Mouse (Mus musculus) left cerebral cortex, adult 8-10 months (tissue): ENCODE data around the gene Chaf1a. TPM values are rescaled to one million over a fixed set of nuclear protein-coding genes. Genes with fewer than 3 reads are reported as not detected.

Experiments used
- DNase-seq, 2 experiments: peaks; one replicate each; pipeline ENCODE4 v3.0.0; 2022; ENCODE audit warnings: low spot score in 2 of 2
- total RNA-seq, 4 experiments: library from RNA; stranded (reverse); gene quantifications; 2 replicates each; pipeline ENCODE4 v1.2.4; 2022

The Chaf1a gene
- total RNA-seq: 1 to 10 TPM; 2.6 to 3.5 (median 3.1) TPM

- peak; percentile 87 to 98 for DNase-seq
Observed at GRCm38 (mm10) chr17:56040030-56040856, at the start of gene Chaf1a. Gene Chaf1a, plus strand, starts transcription at chr17:56040439.

- DNase-seq: no peak
Observed at GRCm38 (mm10) chr17:55996007-55996406, 44.2 kb upstream of the Chaf1a start.

- DNase-seq: no peak
Observed at GRCm38 (mm10) chr17:55999794-56000499, 40.3 kb upstream of the Chaf1a start.

DNA sequence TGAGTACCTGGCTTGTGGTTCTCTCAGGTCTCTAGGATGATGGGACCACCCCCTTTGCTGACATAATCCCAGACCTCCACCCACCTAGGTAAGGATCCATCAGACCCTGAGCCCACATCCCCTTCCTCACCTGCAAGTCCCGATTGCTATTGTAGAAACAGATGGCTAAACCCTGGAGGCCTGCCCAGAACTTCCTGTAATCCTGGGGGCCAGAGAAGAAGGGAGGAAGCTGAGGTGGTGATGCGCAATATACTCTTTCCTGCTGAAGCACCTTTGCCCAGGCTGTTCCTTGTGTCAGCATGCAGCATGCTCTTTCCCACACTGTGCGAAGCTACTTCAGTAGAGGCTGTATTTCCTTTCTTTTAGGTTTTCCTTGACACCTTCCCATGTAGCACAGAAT lies 37.2 kb upstream of the Chaf1a start:
- no peak for DNase-seq

DNA sequence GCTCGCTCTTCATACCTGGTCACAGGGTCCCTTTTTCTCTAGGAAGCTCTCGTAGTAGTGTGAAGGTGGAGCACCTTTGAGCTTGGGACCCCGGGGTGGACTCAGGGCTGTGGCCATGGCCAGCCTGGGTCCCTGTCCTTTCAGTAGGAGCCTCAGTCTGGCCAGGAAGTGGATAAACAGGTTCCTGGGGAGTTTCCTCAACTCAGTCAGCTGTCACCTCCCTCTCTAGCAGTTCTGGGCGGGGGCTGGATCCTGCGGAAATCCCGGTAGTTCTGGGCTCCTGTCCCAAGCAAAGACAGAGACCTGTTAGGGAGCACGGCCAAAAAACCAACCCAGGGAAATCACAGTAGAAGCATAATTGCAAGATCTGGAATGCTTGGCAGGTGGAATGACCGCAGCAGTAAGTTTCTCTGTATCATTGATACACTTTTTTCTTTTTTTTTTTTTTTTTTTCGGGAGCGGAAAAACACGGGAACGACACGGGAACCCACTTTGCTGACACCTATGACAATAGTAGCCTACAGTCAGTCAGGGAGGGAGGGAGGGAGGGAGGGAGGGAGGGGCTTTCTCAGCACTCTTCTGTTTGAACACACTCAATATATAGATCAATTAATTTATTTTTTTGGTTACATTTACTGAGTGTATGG lies 34.7 kb upstream of the Chaf1a start, which contains the start of the genes Stap2 and Mpnd:
Gene Stap2 (minus strand): TSS at position 170 of the 647 bp plus-strand sequence.
Gene Mpnd (plus strand): TSS at position 297 of the 647 bp plus-strand sequence.
- no peak for DNase-seq

DNA sequence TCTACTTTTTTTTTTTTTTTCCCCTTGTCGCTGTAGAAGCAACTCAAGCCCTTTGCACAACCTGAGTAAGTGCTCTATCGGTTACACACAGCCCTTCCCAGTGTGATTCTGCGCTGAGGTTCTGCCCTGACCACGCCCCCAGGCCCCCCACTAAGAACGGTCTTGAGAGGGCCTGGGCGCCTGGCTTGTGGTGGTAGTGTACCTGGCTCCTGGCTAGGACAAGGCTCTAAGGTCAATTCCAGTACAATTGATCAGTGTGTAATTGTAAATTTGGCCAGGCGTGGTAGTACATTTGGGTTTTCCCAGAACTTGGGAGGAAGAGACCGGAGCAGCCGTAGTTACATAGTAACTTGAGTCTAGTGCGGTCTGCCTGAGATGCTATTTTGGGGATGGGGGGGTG lies 33.3 kb upstream of the Chaf1a start:
- no peak for DNase-seq

- no peak for DNase-seq
Observed at GRCm38 (mm10) chr17:56007444-56008355, 32.5 kb upstream of the Chaf1a start.

GRCm38 (mm10) chr17:56008356-56009087 lies 31.7 kb upstream of the Chaf1a start:
- peak; percentile 73 to 95 for DNase-seq

DNA sequence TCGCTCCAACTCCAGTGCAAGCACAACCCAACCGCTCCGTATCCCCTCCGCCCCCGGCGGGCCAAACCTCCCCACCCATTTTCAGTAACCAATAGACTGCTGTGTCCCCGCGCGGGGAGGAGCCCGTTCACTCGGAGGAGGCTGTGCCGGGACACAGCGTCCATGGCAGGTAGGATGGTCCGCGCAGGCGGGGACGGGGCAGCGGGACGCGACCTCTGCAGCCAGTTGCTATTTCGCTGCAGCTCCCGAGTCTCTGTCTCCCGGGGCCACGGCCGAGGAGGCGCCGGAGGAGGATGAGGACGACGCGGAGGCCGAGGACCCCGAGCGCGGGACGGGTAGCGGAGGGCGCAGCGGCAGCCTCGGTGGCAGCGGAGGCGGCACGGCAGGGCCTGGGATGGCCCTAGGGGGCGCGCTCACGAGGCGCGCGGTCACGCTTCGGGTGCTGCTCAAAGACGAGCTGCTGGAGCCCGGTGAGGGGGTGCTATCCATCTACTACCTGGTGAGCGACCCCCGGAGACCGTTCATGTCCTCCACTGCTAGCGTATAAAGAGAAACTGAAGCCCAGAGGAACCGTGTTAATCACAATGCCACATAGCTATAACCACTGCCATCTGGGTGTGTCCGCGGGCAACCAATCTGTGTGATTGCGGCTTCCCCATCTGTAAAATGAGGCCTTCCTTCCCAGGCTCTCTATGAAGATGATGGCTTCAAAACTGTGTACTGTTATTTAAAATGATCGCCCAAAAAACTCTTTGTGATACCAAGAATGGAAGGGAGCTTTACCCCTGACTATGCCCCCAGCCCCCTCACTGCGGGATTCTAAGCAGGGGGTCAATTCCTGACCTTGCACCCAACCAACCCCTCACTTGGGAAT lies 30.9 kb upstream of the Chaf1a start:
- DNase-seq: peak; percentile 81 to 92

- DNase-seq: no peak
Observed at GRCm38 (mm10) chr17:56009962-56010240, 30.3 kb upstream of the Chaf1a start.

DNA sequence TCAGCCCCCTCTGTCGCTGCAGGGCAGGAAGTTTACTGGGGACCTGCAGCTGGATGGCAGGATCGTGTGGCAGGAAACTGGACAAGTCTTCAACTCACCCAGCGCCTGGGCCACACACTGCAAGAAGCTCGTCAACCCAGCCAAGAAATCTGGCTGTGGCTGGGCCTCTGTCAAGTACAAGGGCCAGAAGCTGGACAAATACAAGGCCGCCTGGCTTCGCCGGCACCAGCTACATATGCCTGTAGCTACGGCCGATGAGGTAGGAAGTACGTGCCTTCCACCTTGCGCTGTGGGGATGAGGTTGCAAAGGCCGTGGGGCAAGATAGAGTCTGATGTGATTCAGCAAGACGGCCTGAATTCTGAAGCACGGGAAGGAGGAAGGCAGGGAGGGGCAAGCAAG lies 30.0 kb upstream of the Chaf1a start:
- DNase-seq: no peak

DNA sequence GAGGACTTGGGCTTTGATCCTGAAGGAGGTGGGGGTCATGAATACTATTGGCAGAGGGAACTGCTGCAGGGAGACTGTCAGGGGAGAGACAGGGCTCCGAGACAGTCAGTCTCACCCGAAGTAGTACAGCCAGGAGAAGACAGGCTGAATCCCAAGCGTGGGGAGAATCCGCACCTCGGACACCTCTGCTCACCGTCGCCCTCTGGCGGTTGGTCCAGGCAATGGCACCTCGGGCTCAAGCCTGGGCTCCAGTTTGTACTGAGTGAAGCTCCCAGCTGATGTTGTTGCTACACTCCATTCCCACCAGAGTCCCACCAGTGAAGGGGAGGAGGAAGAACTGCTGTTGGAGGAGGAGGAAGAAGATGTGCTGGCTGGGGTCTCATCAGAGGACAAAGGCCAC lies 29.6 kb upstream of the Chaf1a start:
- DNase-seq: no peak

DNA sequence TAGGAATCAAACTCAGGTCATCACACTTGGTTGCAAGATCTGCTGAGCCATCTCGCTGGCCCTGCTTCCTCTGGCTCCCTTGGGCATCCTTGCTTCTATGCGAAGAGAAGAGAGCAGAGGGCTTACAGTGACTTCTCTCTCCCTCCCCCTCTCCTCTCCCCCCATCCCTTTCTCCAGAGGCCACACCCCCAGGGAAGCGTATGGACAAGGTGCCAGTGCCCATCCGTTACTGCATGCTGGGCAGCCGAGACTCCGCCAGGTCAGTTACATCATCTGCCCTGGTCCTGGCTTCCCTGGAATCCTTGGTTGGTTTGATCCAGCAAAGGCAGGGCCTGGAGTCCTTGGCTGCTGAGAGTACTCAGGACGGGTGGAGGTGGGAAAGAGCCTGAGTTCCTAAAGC lies 28.8 kb upstream of the Chaf1a start:
- DNase-seq: no peak

- DNase-seq: no peak
Observed at GRCm38 (mm10) chr17:56015293-56015692, 24.9 kb upstream of the Chaf1a start.

DNA sequence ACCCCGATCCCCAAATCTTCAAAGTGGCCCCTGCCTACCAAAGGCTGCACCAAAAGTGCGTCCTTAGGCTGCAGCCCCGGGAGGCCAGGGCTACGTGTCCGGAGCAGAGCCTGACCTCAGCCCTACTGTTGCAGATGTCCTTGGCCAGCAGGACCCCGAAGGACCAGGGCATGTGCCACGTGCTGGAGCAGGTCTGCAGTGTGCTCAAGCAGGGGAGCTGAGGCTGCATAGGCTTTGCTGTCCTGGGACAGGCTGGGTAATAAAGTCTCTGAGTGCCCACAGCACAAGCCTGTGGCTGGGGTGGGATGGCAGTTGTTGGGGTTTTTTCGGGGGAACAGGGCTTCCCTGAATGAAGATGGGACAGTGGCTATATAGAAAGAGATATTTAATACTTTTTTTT lies 23.9 kb upstream of the Chaf1a start:
- DNase-seq: no peak

GRCm38 (mm10) chr17:56016793-56017785 lies 23.1 kb upstream of the Chaf1a start:
- DNase-seq: no peak

- no peak for DNase-seq
Observed at GRCm38 (mm10) chr17:56017848-56018247, 22.4 kb upstream of the Chaf1a start.
